Mouse (Mus musculus): ENCODE measurements around the gene Nubp1. TPM values are rescaled to one million over a fixed set of nuclear protein-coding genes. Genes with fewer than 3 reads are reported as not detected.

Nubp1 gene
- polyA plus RNA-seq, 1 experiment from 2014 or later: 46.1 TPM

DNA sequence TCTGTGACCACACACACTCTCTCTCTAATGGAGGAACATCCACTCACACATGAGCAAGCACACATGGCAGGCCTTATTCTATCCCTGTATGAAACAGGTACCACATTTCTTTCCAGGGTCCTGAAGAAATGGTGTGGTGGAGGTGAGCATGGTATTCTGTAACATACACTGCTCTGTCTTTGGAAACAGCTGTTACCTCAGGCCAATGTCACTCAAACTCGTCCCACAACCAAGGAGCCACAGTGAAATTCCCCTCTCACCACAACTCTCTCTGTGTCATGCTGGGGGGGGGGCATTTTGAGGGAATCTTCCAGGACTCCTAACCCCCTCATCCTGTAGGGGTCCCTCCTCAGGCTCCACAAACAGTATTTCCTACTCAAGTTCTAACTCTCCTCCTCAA lies 20.2 kb downstream of the Nubp1 start:
- 33% methylated on average over 1 of the region's 1 CpGs for WGBS
- no peak overlapping the region for H3K4me2 ChIP-seq

DNA sequence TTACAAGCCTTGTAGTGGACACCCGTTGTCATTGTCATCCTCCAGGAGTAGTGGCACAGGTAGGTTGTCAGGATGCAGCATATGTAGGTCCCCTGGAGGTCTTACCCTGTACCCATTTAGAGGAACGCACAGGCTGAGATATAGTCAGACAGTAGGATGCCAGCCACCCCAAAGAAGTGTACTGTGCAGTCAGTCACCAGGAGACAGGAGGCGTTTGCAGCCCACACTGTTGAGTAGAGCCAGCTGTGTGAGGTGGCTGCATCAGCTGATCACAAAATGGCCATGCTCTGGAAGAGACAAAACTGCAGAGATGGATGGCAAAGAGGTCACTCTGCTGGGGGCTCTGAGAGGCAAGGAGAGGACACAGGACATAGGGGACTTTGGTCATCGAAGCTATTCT lies 20.6 kb downstream of the Nubp1 start:
- no peak overlapping the region for H3K9ac ChIP-seq
- H3K27ac ChIP-seq: no peak overlapping the region
- no peaks in the 10 kb centered on the region for H3K9me3 ChIP-seq
- no peak overlapping the region for H3K4me2 ChIP-seq
- ATAC-seq (ENCODE audit: insufficient number of reproducible peaks, low FRiP score, low TSS enrichment, low read depth): no peak
- 75% methylated on average over 4 of the region's 4 CpGs for WGBS
- no peak overlapping the region for H3K4me3 ChIP-seq
- H3K27me3 ChIP-seq: no peaks in the 10 kb centered on the region
- H3K4me1 ChIP-seq: no peaks in the 10 kb centered on the region
- H3K36me3 ChIP-seq: peaks cover 2% of the 10 kb centered on the region; the same call in 1 of the 2 replicates

More for the DNA sequence above, 20.2 kb downstream of the Nubp1 start:
- peaks cover 6% of the 10 kb centered on the region for H3K36me3 ChIP-seq
- no peaks in the 10 kb centered on the region for H3K9me3 ChIP-seq
- H3K9ac ChIP-seq: no peak overlapping the region
- no peak overlapping the region for H3K27ac ChIP-seq
- H3K4me1 ChIP-seq: no peaks in the 10 kb centered on the region
- H3K27me3 ChIP-seq: no peaks in the 10 kb centered on the region
- no peak for ATAC-seq (ENCODE audit: insufficient number of reproducible peaks, low FRiP score, low TSS enrichment, low read depth)
- no peak overlapping the region for H3K4me3 ChIP-seq

DNA sequence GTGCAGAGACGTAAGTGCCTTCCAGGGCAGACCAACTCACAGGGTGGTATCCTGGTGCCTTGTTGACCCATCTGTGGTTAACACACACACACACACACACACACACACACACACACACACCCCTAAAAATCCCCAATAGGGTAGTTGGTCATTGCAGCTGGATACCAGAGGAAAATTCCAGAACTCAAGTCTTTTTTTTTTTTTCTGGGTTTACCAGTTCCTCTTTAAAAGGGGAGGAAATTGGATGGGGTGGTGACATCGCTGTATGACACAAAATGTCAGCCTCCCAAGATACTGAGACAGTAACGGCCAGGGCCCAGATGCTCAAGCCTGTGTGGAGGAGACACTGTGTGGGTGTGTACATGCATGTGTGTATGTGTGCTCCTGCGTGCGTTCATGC lies 21.6 kb downstream of the Nubp1 start:
- no peak overlapping the region for H3K4me3 ChIP-seq
- WGBS: 80% methylated on average over 5 of the region's 5 CpGs
- ATAC-seq (ENCODE audit: insufficient number of reproducible peaks, low FRiP score, low TSS enrichment, low read depth): no peak
- H3K4me1 ChIP-seq: no peaks in the 10 kb centered on the region
- H3K9ac ChIP-seq: no peak overlapping the region
- H3K9me3 ChIP-seq: no peaks in the 10 kb centered on the region
- no peaks in the 10 kb centered on the region for H3K36me3 ChIP-seq
- no peak overlapping the region for H3K27ac ChIP-seq
- H3K27me3 ChIP-seq: no peaks in the 10 kb centered on the region
- H3K4me2 ChIP-seq: no peak overlapping the region

DNA sequence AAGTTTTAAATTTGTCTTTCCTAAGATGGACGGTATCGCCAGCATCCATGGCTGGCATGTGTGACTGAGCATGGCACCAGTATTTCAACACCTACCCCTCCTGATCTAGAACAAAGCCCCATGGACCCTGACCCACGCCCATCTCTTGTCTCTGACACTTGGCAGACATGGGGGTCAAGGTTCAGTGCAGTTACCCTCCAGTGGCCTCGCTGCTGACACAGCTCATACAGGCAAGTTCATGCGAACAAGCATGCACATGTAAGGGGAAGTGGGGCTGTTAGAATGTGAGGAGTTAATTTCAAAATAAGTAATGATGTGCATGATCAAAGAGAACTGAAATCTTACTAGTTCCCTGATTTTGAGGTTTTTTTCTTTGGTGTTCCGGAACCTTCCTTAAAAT lies 24.4 kb downstream of the Nubp1 start:
- H3K27me3 ChIP-seq: no peaks in the 10 kb centered on the region
- H3K27ac ChIP-seq: no peak overlapping the region
- no peaks in the 10 kb centered on the region for H3K4me1 ChIP-seq
- H3K9ac ChIP-seq: no peak overlapping the region
- 82% methylated on average over 6 of the region's 6 CpGs for WGBS
- H3K9me3 ChIP-seq: no peaks in the 10 kb centered on the region
- ATAC-seq (ENCODE audit: insufficient number of reproducible peaks, low FRiP score, low TSS enrichment, low read depth): no peak
- H3K4me2 ChIP-seq: no peak overlapping the region
- no peak overlapping the region for H3K4me3 ChIP-seq
- H3K36me3 ChIP-seq: no peaks in the 10 kb centered on the region

DNA sequence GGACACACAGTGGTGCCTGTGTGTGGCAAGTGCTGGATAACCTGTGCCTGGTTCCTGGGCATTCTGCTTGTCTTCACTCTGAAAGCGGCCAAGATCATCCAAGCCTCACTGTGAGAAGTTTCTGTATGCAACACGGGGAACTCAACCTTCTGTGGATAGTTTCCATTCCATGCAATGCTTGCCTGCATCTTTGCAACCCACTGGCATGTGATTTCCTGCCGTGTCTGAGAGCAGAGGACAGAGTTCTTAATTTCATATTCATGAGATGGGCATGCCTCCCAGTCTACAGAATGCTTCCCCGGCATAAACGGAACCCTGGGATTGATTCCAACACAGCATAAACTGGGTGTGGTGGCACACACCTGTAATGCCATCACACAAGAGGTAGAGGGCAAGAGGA lies 26.3 kb downstream of the Nubp1 start:
- WGBS: 80% methylated on average over 5 of the region's 5 CpGs
- no peak overlapping the region for H3K27ac ChIP-seq

DNA sequence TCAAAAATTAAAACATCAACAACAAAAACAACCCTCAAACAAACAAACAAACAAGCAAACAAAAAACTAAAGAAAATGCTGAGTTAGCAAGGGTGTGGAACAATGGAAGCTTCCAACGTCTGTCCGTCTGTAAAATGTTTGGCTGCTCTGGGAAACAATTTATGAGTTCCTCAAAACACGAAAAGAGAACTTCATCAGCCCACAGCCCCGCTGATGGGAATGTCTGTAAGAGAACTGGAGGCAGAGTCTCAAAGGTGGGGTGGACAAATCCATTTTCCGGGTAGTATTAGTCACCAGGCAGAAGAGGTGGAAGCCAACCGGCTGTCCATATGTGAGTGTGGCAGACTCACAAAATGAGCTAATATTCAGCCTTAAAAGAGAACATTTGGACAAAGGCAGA lies 29.6 kb downstream of the Nubp1 start:
- Histone ChIP-seq H3K4me2 (no peak overlapping the region), H3K27me3 (no peaks in the 10 kb centered on the region), H3K4me3 (no peak overlapping the region), H3K9me3 (no peaks in the 10 kb centered on the region), H3K9ac (no peak overlapping the region), H3K27ac (no peak overlapping the region), H3K4me1 (peaks cover 4% of the 10 kb centered on the region), H3K36me3 (no peaks in the 10 kb centered on the region)
- ATAC-seq (ENCODE audit: insufficient number of reproducible peaks, low FRiP score, low TSS enrichment, low read depth): no peak
- WGBS: 80% methylated on average over 6 of the region's 6 CpGs

More for the DNA sequence above, 26.3 kb downstream of the Nubp1 start:
- H3K9me3 ChIP-seq: no peaks in the 10 kb centered on the region
- no peaks in the 10 kb centered on the region for H3K27me3 ChIP-seq
- H3K9ac ChIP-seq: no peak overlapping the region
- H3K36me3 ChIP-seq: no peaks in the 10 kb centered on the region
- ATAC-seq (ENCODE audit: insufficient number of reproducible peaks, low FRiP score, low TSS enrichment, low read depth): no peak
- no peak overlapping the region for H3K4me2 ChIP-seq
- no peaks in the 10 kb centered on the region for H3K4me1 ChIP-seq
- H3K4me3 ChIP-seq: no peak overlapping the region

DNA sequence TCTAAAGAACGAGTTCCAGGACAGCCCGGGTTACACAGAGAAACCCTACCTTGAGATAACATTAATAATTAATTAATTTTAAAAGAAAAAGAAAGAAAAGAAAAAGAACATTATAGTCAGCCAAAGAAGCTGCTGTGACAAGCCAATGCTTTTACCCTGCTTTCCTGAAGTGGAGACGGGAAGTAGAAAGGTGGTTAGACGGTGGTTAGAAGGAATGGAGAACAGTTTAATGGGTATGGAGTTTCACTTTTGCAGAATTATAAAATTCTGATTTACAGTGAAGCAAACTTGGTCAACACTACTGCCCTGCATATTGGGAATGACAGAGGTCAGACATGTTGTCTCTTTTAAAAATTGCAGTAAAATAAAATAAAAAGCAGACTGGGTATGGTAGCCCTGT lies 30.0 kb downstream of the Nubp1 start:
- Histone ChIP-seq H3K27ac (no peak overlapping the region), H3K4me1 (peaks cover 9% of the 10 kb centered on the region), H3K9ac (no peak overlapping the region), H3K27me3 (no peaks in the 10 kb centered on the region), H3K4me2 (no peak overlapping the region), H3K4me3 (no peak overlapping the region), H3K9me3 (no peaks in the 10 kb centered on the region), H3K36me3 (no peaks in the 10 kb centered on the region)
- ATAC-seq (ENCODE audit: insufficient number of reproducible peaks, low FRiP score, low TSS enrichment, low read depth): no peak
- WGBS: 84% methylated on average over 4 of the region's 4 CpGs

DNA sequence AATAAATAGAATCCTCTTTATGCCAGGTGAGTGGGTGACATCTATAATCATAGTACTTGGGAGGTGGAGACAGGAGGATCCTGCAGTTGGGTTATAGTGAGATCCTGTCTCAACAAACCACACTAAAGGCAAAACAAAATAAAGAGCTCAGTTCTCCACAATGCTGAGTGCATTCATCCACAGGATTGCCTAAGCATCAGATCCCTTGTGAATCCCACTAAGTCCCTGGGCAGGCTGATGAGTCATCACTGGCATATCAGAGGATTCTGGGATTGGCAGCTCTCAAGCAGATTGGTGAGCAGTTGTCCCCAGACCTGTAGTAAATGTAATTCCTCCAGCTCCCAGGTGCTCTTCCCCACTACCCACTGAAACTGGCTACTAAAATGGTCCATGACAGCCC lies 32.0 kb downstream of the Nubp1 start:
- H3K27ac ChIP-seq: no peak overlapping the region
- no peak overlapping the region for H3K9ac ChIP-seq
- no peak for ATAC-seq (ENCODE audit: insufficient number of reproducible peaks, low FRiP score, low TSS enrichment, low read depth)
- H3K9me3 ChIP-seq: no peaks in the 10 kb centered on the region
- H3K4me2 ChIP-seq: no peak overlapping the region
- H3K27me3 ChIP-seq: no peaks in the 10 kb centered on the region
- no peaks in the 10 kb centered on the region for H3K36me3 ChIP-seq
- peaks cover 19% of the 10 kb centered on the region for H3K4me1 ChIP-seq
- H3K4me3 ChIP-seq: no peak overlapping the region

DNA sequence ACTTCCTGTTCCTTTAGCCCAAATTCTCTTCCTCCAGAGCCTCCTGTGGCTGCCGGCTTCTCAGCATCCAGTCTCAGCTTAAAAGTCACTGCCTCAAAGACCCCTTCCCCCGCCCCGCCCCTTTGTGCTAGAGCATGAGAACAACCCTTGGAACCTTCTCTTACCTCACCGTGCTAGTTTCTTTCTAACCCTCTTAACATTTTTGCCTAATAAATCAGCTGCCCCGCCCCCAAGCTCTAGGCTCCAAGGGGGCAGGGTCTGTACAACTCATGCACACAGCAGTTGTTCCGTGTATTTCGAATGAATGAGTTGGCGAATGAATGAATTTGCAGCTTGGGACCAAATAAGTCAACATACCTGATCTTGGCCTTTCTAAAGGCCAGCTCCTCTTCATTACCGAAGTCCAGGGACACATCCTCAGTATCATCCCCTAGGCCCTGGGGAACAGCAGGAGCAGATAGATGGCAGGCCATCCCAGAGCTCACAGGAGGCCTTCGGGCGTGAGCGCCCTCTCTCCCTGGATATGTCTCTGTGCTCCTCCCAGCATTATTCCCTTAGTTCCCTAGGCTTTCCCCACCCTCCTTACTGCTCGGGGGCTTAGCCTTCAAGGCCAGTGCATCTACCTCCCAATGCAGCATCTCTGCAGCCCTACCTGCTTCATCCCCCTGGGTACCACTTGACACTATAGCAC lies 35.0 kb downstream of the Nubp1 start:
- Histone ChIP-seq H3K27me3 (no peaks in the 10 kb centered on the region), H3K4me1 (peaks cover 19% of the 10 kb centered on the region), H3K4me2 (peak overlapping the region; percentile 62), H3K27ac (no peak overlapping the region), H3K4me3 (peak overlapping the region; percentile 47), H3K9ac (peak overlapping the region; percentile 28), H3K36me3 (no peaks in the 10 kb centered on the region), H3K9me3 (no peaks in the 10 kb centered on the region)
- 20% methylated on average over 13 of the region's 13 CpGs for WGBS
- peak; percentile 16; the same call in 1 of the 2 replicates for ATAC-seq (ENCODE audit: insufficient number of reproducible peaks, low FRiP score, low TSS enrichment, low read depth)

DNA sequence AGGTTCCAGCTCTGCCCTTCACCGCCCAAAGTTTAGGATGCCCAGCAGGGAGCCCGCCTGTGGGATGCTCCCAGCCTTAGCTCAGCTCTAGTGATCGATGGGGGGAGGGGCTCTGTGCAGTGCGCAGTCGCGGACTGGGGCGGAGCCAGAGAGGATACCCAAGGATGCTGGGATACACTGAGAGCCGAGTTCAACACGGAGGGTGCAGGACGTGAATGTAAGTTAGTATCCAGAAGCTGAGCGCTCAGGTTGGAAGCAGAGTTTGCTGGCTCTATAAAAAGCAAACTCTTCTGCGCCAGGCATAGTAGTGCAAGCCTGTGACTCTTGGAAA lies 35.5 kb downstream of the Nubp1 start, which contains the start of gene Tvp23a:
Tvp23a (minus strand) TSS at position 99 of the 331 bp plus-strand sequence.
- WGBS: 2% methylated on average over 12 of the region's 12 CpGs
- peak within 1 kb of the TSS; percentile 60; the same call in 1 of the 2 replicates for H3K27ac ChIP-seq

DNA sequence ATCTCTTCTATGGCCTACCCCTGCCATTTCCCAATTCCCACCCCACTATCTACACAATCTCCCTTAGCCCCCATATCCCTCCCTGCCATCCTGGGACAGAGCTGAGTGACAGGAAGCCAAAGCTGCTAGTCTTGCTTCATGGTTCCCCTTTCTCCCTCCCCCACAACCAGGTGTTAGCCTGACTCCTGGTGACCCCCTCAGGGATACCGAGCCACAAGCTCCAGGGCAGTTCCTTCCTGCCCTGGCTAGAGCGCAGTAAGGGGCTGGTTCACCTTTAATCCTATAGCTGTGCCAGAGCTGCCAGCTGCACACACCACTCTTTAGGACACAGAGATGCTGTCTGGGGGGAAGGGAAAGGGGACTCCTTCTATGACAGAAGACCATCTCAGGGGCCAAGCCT lies 36.0 kb downstream of the Nubp1 start:
- ATAC-seq (ENCODE audit: insufficient number of reproducible peaks, low FRiP score, low TSS enrichment, low read depth): no peak
- Histone ChIP-seq H3K4me3 (peak overlapping the region; percentile 47), H3K9ac (peak overlapping the region; percentile 28), H3K36me3 (no peaks in the 10 kb centered on the region), H3K27ac (no peak overlapping the region), H3K4me2 (peak overlapping the region; percentile 62), H3K9me3 (no peaks in the 10 kb centered on the region), H3K4me1 (peaks cover 22% of the 10 kb centered on the region), H3K27me3 (no peaks in the 10 kb centered on the region)
- 44% methylated on average over 2 of the region's 2 CpGs for WGBS

More for the DNA sequence above, 35.5 kb downstream of the Nubp1 start, which contains the start of gene Tvp23a:
- Histone ChIP-seq H3K4me3 (peak within 1 kb of the TSS; percentile 47), H3K27me3 (no peaks in the 10 kb centered on the region), H3K9ac (peak within 1 kb of the TSS; percentile 28), H3K4me1 (peaks cover 19% of the 10 kb centered on the region), H3K4me2 (peak within 1 kb of the TSS; percentile 62), H3K36me3 (no peaks in the 10 kb centered on the region), H3K9me3 (no peaks in the 10 kb centered on the region)
- peak; percentile 86 for ATAC-seq (ENCODE audit: insufficient number of reproducible peaks, low FRiP score, low TSS enrichment, low read depth)

DNA sequence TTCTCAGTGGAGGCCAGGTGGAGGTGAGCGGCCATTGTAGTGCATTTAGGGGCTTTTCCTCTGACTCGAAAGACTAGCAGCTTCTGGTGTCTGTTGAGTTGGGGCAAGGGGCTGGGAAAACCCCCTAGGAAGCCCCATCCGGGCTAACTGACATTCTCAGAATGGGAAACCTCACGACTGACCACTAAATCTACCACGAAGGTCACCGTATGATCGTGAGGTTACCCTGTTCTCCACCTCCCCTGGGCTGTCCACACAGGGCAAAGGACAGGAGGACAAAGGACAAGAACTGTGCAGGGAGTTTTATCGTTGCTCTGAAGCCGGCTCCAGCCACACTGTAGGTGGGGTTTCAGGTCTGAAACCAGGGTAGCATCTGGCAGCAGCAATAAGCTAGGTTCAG lies 37.2 kb downstream of the Nubp1 start:
- Histone ChIP-seq H3K4me1 (peaks cover 23% of the 10 kb centered on the region), H3K9me3 (no peaks in the 10 kb centered on the region), H3K4me3 (no peak overlapping the region), H3K27ac (no peak overlapping the region), H3K36me3 (no peaks in the 10 kb centered on the region), H3K27me3 (no peaks in the 10 kb centered on the region), H3K9ac (no peak overlapping the region), H3K4me2 (no peak overlapping the region)
- no peak for ATAC-seq (ENCODE audit: insufficient number of reproducible peaks, low FRiP score, low TSS enrichment, low read depth)
- WGBS: 84% methylated on average over 9 of the region's 9 CpGs

DNA sequence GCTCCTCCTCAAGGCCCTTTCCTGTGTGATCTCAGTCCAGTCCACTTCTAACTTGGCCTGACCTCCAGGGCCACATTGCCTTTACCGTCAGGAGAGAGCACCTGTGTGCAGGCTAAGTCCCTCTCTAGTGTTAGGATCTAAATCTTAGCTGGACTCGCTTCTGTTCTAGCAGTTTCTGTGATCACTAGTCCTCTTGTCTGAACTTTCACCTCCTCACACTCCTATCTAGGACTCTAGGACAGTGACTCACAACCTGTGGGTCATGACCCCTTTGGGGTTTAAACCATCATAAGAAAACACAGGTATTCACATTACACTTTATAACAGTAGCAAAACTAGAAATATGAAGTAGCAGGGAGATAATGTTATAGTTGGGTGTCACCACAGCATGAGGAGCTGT lies 40.2 kb downstream of the Nubp1 start:
- WGBS: 81% methylated on average over 2 of the region's 2 CpGs
- no peak for ATAC-seq (ENCODE audit: insufficient number of reproducible peaks, low FRiP score, low TSS enrichment, low read depth)
- no peak overlapping the region for H3K4me2 ChIP-seq

More for the DNA sequence above, 40.2 kb downstream of the Nubp1 start:
- Histone ChIP-seq H3K27ac (no peak overlapping the region), H3K9ac (no peak overlapping the region), H3K4me3 (no peak overlapping the region), H3K4me1 (peaks cover 13% of the 10 kb centered on the region), H3K9me3 (no peaks in the 10 kb centered on the region), H3K36me3 (no peaks in the 10 kb centered on the region), H3K27me3 (no peaks in the 10 kb centered on the region)

All from limb, embryonic 15.5 days (tissue).